Mouse (Mus musculus): ENCODE measurements around the gene Fanci. TPM values are rescaled to one million over a fixed set of nuclear protein-coding genes. Genes with fewer than 3 reads are reported as not detected.

Gene Fanci
- total RNA-seq, 2 experiments from 2014 or later = 0.56 to 1.4 TPM

DNA sequence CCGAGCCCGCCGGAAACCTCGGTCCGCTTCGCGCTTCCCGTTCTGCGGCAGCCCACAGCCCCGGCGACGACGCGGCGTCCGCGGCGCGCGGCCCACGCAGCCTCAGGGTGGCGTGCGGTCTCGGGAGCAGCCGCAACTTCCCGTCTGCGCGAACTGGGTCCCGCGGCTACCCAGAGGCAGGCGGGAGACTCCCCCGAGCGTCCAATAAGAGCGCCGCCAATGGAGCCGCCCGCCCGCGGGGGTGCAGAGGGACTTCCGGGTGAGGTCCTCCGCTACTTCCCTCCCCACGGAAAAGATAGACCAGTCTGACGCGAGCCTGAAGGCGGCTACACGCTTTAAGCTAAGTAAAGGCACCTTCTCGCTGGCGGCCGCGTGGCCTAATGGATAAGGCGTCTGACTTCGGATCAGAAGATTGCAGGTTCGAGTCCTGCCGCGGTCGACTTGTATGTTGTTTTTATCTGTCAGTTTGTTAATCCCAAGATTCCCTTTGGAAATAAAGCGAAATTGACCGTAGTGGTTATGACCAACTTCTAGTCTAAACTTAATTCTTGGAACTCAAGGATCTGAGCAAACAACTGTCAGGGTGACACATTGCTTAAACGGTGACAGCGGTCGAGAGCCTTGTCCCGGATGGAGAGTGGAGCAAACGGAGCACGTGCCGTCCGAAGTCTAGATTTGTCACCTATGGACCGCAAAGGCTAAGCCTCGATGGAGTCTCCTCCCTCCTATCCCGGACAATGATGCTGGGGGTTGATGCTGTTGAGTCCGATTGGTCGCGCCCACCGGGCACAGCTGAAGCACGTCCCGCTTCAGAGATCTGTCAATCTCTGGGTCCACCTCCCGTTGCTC, 74.5 kb downstream of the Fanci start, which contains the start of gene Polg:
Polg (minus strand) TSS at position 310 of the 849 bp plus-strand sequence.
- peak; percentile 3 for TF ChIP-seq CTCF (IDR thresholded peaks at IDR 0.05)
- peak; percentile 99 to 100 for DNase-seq (ENCODE audit: extremely low spot score in 1 of 2, low spot score in 2 of 2)
- intact Hi-C loops (cut with DNase I) = loop anchor here (1.0 to 10.0 kb wide), 2 partner anchors 75 to 191 kb away; partner anchors contain the start of genes Abhd2 and Fanci
- peak within 1 kb of the TSS; percentile 68 for H3K4me3 ChIP-seq
- H3K27ac ChIP-seq = peak within 1 kb of the TSS; percentile 77

DNA sequence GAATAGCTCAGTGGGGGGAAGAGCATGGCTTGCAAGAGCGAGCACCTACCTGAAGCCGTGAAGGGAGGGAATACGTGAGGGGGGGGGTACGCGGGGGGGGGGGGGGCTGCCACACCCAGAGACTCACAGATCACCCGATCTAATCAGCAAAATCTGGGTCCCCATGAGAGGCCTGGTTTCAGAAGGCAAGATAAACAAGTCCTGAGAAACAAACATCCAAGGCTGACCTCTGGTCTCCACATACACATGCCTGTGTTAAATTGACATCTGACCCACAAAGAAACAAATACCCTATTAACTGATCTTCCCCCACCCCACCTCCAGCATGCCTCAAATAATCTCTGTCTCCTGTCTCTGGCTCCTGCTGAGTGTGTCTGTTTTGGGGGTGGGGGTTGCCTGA, 76.2 kb downstream of the Fanci start:
- no peak for TF ChIP-seq CTCF (IDR thresholded peaks at IDR 0.05)
- no peak overlapping the region for H3K4me3 ChIP-seq
- intact Hi-C loops (cut with DNase I) = loop anchor here (10.0 kb wide), 1 partner anchor 193 kb away; the partner anchor contains the start of gene Abhd2
- DNase-seq (ENCODE audit: extremely low spot score in 1 of 2, low spot score in 2 of 2) = no peak
- H3K27ac ChIP-seq = no peak overlapping the region

DNA sequence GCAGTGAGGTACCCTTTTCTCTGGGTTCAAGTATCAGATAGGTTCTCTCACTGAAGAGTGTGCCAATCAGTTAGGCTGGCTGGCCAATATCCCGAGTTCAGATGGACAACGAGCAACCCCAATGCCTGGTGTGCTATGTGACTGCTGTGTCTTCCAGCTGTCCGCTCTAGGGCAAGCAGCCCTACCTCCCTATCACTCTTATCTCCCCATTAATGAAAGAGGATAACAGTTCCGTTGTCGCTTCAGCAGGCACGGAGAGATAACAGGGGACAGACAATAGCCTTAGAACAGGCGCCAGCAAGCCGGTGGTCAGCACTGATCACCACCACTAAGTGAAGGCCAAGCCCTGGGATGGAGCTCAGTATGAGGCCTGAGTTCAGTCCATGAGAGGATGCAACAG, 77.3 kb downstream of the Fanci start:
- intact Hi-C loops (cut with DNase I) = loop anchor here (10.0 kb wide), 1 partner anchor 194 kb away; the partner anchor contains the start of gene Abhd2
- DNase-seq (ENCODE audit: extremely low spot score in 1 of 2, low spot score in 2 of 2) = no peak
- no peak for TF ChIP-seq CTCF (IDR thresholded peaks at IDR 0.05)
- H3K27ac ChIP-seq = no peak overlapping the region
- H3K4me3 ChIP-seq = no peak overlapping the region

- H3K27ac ChIP-seq = no peak overlapping the region
- TF ChIP-seq CTCF (IDR thresholded peaks at IDR 0.05) = no peak
- intact Hi-C loops (cut with DNase I) = loop anchor here (10.0 kb wide), 1 partner anchor 195 kb away; the partner anchor contains the start of gene Abhd2
- H3K4me3 ChIP-seq = no peak overlapping the region
- no peak for DNase-seq (ENCODE audit: extremely low spot score in 1 of 2, low spot score in 2 of 2)
Observed at GRCm38 (mm10) chr7:79469766-79470165, 78.0 kb downstream of the Fanci start.

DNA sequence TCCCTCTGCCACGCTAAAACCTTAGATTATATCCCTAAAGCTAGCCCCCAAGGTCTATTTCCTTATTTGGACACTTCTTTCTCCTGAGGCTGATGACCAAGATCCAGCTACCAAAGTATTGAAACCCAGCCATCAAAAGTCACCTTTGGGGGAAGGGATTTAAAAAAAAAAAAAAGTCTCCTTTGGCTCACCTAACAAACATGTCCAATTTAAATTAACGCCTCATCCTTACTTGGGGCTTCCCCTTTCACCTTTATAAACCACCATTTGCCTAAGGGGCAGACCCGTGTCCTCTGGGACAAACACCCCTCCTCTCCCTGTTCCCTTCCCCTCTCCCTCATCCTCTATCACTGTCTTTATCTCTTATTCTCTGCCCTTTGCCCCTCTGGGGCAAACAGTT, 79.0 kb downstream of the Fanci start:
- no peak for DNase-seq (ENCODE audit: extremely low spot score in 1 of 2, low spot score in 2 of 2)
- intact Hi-C loops (cut with DNase I) = no loop called here
- Histone ChIP-seq H3K27ac (no peak overlapping the region), H3K4me3 (no peak overlapping the region)
- TF ChIP-seq CTCF (IDR thresholded peaks at IDR 0.05) = no peak

DNA sequence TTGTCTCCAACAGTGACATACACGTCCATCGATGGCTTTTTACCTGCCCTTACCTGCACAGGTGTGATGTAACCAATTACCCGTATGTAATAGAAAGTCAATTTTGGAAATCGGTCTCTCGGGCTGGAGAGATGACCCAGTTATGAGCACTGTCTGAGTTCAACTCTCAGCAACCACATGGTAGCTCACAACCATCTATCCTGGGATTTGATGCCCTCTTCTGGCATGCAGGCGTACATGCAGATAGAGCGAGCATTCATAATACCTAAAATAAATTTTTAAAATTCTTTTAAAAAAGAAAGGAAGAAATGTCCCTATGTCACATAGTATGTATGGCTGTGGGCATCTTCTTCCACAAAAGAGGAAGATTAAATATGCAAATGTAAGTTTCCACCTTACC, 79.7 kb downstream of the Fanci start:
- peak; percentile 44 for TF ChIP-seq CTCF (IDR thresholded peaks at IDR 0.05)
- DNase-seq (ENCODE audit: extremely low spot score in 1 of 2, low spot score in 2 of 2) = no peak
- H3K4me3 ChIP-seq = no peak overlapping the region
- intact Hi-C loops (cut with DNase I) = no loop called here
- no peak overlapping the region for H3K27ac ChIP-seq

DNA sequence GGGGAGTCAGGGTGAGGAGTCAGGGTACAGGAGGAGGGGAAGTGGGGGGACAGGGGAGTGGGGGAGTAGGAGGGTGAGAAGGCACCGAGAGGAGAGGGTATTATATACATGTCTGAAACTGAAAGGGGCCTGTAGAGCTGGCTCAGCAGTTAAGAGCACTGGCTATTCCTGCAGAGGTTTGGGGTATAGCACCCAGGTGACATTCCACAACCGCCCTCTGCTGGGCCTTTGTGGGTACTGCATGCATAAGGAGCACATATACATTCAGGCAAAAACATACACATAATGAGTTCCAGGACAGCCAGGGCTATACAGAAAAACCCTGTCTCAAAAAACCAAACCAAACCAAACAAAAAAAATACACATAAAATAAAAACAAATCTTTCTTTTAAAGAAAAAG, 81.1 kb downstream of the Fanci start:
- intact Hi-C loops (cut with DNase I) = no loop called here

GRCm38 (mm10) chr7:79473496-79474194, 81.9 kb downstream of the Fanci start:
- intact Hi-C loops (cut with DNase I) = no loop called here
- no peak overlapping the region for H3K27ac ChIP-seq
- no peak overlapping the region for H3K4me3 ChIP-seq
- DNase-seq (ENCODE audit: extremely low spot score in 1 of 2, low spot score in 2 of 2) = no peak
- TF ChIP-seq CTCF (IDR thresholded peaks at IDR 0.05) = no peak

More for the DNA sequence above, 81.1 kb downstream of the Fanci start:
- DNase-seq (ENCODE audit: extremely low spot score in 1 of 2, low spot score in 2 of 2) = no peak
- peak; percentile 36 for TF ChIP-seq CTCF (IDR thresholded peaks at IDR 0.05)
- no peak overlapping the region for H3K4me3 ChIP-seq
- H3K27ac ChIP-seq = no peak overlapping the region

DNA sequence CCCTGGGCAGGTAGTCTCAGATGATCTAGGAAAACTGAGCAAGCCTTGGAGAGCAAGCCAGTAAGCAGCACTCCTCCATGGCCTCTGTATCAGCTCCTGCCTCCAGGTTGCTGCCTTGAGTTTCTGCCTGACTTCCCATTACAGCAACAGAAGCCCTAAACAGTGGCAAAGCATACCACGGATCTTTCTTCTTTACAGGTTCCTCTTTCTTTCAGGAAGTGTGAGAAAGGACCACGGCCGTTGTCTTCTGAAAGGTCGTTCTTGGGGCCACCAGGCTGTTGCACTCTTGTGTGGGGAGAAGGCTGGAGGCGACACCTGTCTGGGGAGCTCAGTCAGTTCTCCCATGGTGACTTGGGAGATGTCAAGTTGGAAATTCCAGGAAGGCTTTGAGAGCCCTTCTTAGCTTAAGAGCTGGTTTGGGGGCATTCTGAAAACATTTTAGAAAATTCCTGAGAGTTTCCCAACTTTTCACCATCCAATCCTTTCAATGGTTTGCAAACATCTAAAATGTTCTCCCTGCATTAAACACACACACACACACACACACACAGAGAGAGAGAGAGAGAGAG, 83.2 kb downstream of the Fanci start:
- TF ChIP-seq CTCF (IDR thresholded peaks at IDR 0.05) = no peak
- intact Hi-C loops (cut with DNase I) = no loop called here
- DNase-seq (ENCODE audit: extremely low spot score in 1 of 2, low spot score in 2 of 2) = no peak
- Histone ChIP-seq H3K4me3 (no peak overlapping the region), H3K27ac (no peak overlapping the region)

- intact Hi-C loops (cut with DNase I) = no loop called here
- peak; percentile 76 to 80 for DNase-seq (ENCODE audit: extremely low spot score in 1 of 2, low spot score in 2 of 2)
Observed at GRCm38 (mm10) chr7:79486528-79486927, 94.8 kb downstream of the Fanci start.

GRCm38 (mm10) chr7:79493915-79494314, 102.2 kb downstream of the Fanci start:
- Histone ChIP-seq H3K27ac (no peak overlapping the region), H3K4me3 (no peak overlapping the region)
- intact Hi-C loops (cut with DNase I) = loop anchor here (2.0 kb wide), 1 partner anchor 235 kb away; no protein-coding TSS in a partner anchor
- peak; percentile 86 for TF ChIP-seq CTCF (IDR thresholded peaks at IDR 0.05)
- peak; percentile 73 to 77 for DNase-seq (ENCODE audit: extremely low spot score in 1 of 2, low spot score in 2 of 2)

More at GRCm38 (mm10) chr7:79486528-79486927, 94.8 kb downstream of the Fanci start:
- Histone ChIP-seq H3K27ac (peak overlapping the region; percentile 90), H3K4me3 (no peak overlapping the region)
- TF ChIP-seq CTCF (IDR thresholded peaks at IDR 0.05) = no peak
